Mouse (Mus musculus) embryonic fibroblast, embryonic 13.5 days (primary cell): ENCODE measurements around the gene Retnlg.

ENCODE experiments used
- CTCF ChIP-seq: IDR thresholded peaks from 2 replicates; pipeline ENCODE4 v1.5.1; 2011; ENCODE audit warnings: mild to moderate bottlenecking, control low read depth, low read length, moderate library complexity, borderline replicate concordance; ENCODE audit not compliant: insufficient read depth
- POLR2A ChIP-seq: IDR thresholded peaks from 2 replicates; pipeline ENCODE4 v1.6.1; 2011; ENCODE audit warnings: low read depth, mild to moderate bottlenecking, control low read depth, low read length, moderate library complexity

GRCm38 (mm10) chr16:48867690-48868089, 4.7 kb upstream of the Retnlg start:
- TF ChIP-seq CTCF (no peak), POLR2A (no peak)
